In the genomic region with DNA sequence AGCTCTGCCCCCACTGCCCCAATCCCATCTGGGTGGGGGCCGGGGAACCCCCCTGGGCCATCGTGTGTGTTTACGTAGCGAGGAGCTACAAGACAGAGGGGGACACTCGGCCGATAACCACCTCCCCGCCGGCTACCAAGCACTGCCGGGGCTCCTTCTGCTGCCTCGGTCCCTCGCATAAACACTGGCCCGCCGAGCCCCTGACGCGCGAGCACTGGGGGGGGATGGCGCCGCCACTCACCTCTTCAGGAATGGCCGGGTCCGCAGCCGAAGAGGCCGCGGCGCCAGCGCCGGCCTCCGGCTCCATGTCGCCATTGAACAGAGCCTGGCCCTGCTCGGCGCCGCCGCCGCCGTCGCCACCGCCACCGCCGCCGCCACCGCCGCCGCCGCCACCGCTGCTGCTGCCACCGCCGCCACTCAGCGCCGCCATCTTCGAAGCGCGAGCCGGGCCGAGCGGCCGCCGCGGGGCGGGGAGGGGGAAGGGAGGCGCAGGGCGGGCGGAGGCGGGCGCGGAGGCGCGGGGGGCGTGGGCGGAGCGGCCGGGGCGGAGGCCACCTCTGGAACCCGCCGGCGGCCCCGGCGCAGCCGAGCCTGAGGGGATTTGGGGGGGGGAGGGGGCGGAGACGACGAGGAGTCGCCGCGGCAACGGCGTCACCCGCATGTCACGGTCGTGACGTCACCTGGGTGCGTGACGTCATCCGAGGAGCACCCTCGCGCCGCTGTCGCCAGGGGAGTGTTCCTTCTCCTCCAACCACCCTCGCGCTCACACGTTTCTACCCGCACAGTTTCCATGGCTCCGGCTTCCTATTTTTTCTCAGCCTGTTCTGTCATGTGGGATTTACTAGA, we compare ENCODE assay signal across 8 mouse cellular contexts. TPM values are rescaled to one million over a fixed set of nuclear protein-coding genes. Genes with fewer than 3 reads are reported as not detected.
A peak's percentile ranks its signal among the peaks of the same experiment; 100 is the strongest.
DNase-seq lines count a peak whose midpoint lies in the region; ATAC-seq lines count a peak whose summit lies in the region.

Gene Braf, minus strand, starts transcription at position 598 of the 846 bp plus-strand sequence.

- DNase-seq in adipocyte (ENCODE audit: low spot score) = peak; percentile 84
- peak; percentile 94 for DNase-seq in embryo, embryonic 10 days (ENCODE audit: low spot score)
- DNase-seq in gastrocnemius, postnatal 14 days = peak; percentile 83
- DNase-seq in left cerebral cortex, postnatal 10 days (ENCODE audit: extremely low spot score in 1 of 2, low spot score in 2 of 2) = peak; percentile 86 to 94
- DNase-seq in right cerebral cortex, postnatal 25 days = peak; percentile 84
- DNase-seq in urinary bladder, postnatal 4 days (ENCODE audit: low spot score in 2 of 2) = peak; percentile 77 to 88

- intact Hi-C loops in gastrocnemius, postnatal 14 days (cut with DNase I; ENCODE audit: low total_unique reads) = no loop called here
- intact Hi-C loops in left cerebral cortex, postnatal 10 days (cut with DNase I) = no loop called here

- ATAC-seq in inflammation-experienced regulatory T-cells, adult 6 months = peak; percentile 87
- ATAC-seq in megakaryocyte-erythroid progenitor cell, adult 5-6 weeks (replicated peaks; ENCODE audit: low FRiP score, low TSS enrichment, poor library complexity, severe bottlenecking) = peak; percentile 88

RNA-seq across cellular contexts. Expression of gene Braf, which starts in this region (rescaled TPM):
- total RNA-seq in gastrocnemius, postnatal 14 days (2021) = 1 to 10 TPM; 8.3 to 9.3 TPM
- 10 to 100 TPM; 11.2 to 18.8 (median 18.2) TPM for polyA plus RNA-seq in inflammation-experienced regulatory T-cells, adult 6 months (2017; shearing (Covaris generic))
- 10 to 100 TPM; 90.9 to 92.5 TPM for total RNA-seq in left cerebral cortex, postnatal 10 days (2021)
- 29.7 and 30.3 TPM in 2 replicates for total RNA-seq in megakaryocyte-erythroid progenitor cell, adult 5-6 weeks (2014; fragmentation: Nextera tagmentation)
- total RNA-seq in megakaryocyte-erythroid progenitor cell, adult 5-6 weeks (2017) = 11.6 and 24.4 TPM in 2 replicates

Comparison
In these comparisons a context has a peak if more than half of its experiments do, and no peak if none do; other contexts are left out.
1. Peak in every context shown above with its lines: DNase-seq and ATAC-seq.